Comparison of ENCODE assay signal across 7 mouse cellular contexts in genomic region chr5:77094510-77095491, GRCm38 (mm10). TPM values are rescaled to one million over a fixed set of nuclear protein-coding genes. Genes with fewer than 3 reads are reported as not detected.
A peak's percentile ranks its signal among the peaks of the same experiment; 100 is the strongest.
DNase-seq lines count a peak whose midpoint lies in the region; ATAC-seq and TF ChIP-seq lines count a peak whose summit lies in the region.

No protein-coding gene starts in this region.

- TF ChIP-seq EP300 in heart, adult 2 months (IDR thresholded peaks at IDR 0.05; ENCODE audit: insufficient read depth, low read depth, low read length): 0 out of 2 replicates have a peak, but pooled peaks have one; percentile 6

- peak overlapping the region; percentile 94 for H3K4me2 ChIP-seq in embryonic facial prominence, embryonic 11.5 days (ENCODE audit: low read depth, low read length)
- peak overlapping the region; percentile 99 for H3K4me2 ChIP-seq in limb, embryonic 15.5 days
- peak overlapping the region; percentile 100 for H3K4me2 ChIP-seq in midbrain, embryonic 15.5 days

- peak; percentile 89 to 92 for DNase-seq in adrenal gland, postnatal 36 days
- peak; percentile 61 for DNase-seq in embryonic facial prominence, embryonic 11.5 days (ENCODE audit: low spot score)
- peak; percentile 87 to 89 for DNase-seq in heart, adult 2 months
- DNase-seq in kidney, adult 18-20 months: peak; percentile 67
- peak in 1 of 2 experiments; percentile 68 for DNase-seq in spleen, adult 2 months (ENCODE audit: low read depth in 1 of 2, low spot score in 2 of 2)

- H3K27ac ChIP-seq in embryonic facial prominence, embryonic 11.5 days (replicated peaks; ENCODE audit: low read depth, low read length): no peak overlapping the region
- peak overlapping the region; percentile 79 for H3K27ac ChIP-seq in heart, adult 2 months
- peak overlapping the region; percentile 50 for H3K27ac ChIP-seq in limb, embryonic 15.5 days
- H3K27ac ChIP-seq in midbrain, embryonic 15.5 days: no peak overlapping the region
- peak overlapping the region; percentile 12 for H3K27ac ChIP-seq in spleen, adult 2 months (ENCODE audit: insufficient read depth, low read length)

- under 1% methylated on average over 67 of the region's 69 CpGs for WGBS in embryonic facial prominence, embryonic 11.5 days
- under 1% methylated on average over 69 of the region's 69 CpGs for WGBS in heart, adult 2 months
- WGBS in limb, embryonic 15.5 days: under 1% methylated on average over 69 of the region's 69 CpGs
- under 1% methylated on average over 69 of the region's 69 CpGs for WGBS in midbrain, embryonic 15.5 days
- under 1% methylated on average over 67 of the region's 69 CpGs for WGBS in spleen, adult 2 months

- peak; percentile 68 for ATAC-seq in embryonic facial prominence, embryonic 11.5 days (replicated peaks; ENCODE audit: insufficient number of reproducible peaks, low FRiP score, low TSS enrichment, low read depth)
- peak; percentile 73 for ATAC-seq in limb, embryonic 15.5 days (ENCODE audit: insufficient number of reproducible peaks, low FRiP score, low TSS enrichment, low read depth)
- ATAC-seq in midbrain, embryonic 15.5 days (replicated peaks): peak; percentile 73

- peak; percentile 75 for TF ChIP-seq POLR2A in heart, adult 2 months (IDR thresholded peaks at IDR 0.05; ENCODE audit: insufficient read depth, low read depth, low read length)
- no peak; the same call in 1 of the 2 replicates for TF ChIP-seq POLR2A in spleen, adult 2 months (IDR thresholded peaks at IDR 0.05; ENCODE audit: low read depth, low read length)

- no peak for TF ChIP-seq CTCF in heart, adult 2 months (IDR thresholded peaks at IDR 0.05)
- TF ChIP-seq CTCF in spleen, adult 2 months (IDR thresholded peaks at IDR 0.05; ENCODE audit: extremely low read depth, insufficient read depth, insufficient read length, insufficient replicate concordance): no peak

- peaks cover 2% of the 10 kb centered on the region; the same call in 1 of the 2 replicates for H3K27me3 ChIP-seq in embryonic facial prominence, embryonic 11.5 days (ENCODE audit: control insufficient read depth, insufficient read depth, low read length)
- H3K27me3 ChIP-seq in heart, adult 2 months (ENCODE audit: control insufficient read depth, insufficient read depth, low read length): no peaks in the 10 kb centered on the region
- H3K27me3 ChIP-seq in limb, embryonic 15.5 days: peaks cover 11% of the 10 kb centered on the region; the same call in 1 of the 2 replicates
- peaks cover 44% of the 10 kb centered on the region for H3K27me3 ChIP-seq in midbrain, embryonic 15.5 days (replicated peaks)
- no peaks in the 10 kb centered on the region for H3K27me3 ChIP-seq in spleen, adult 2 months (ENCODE audit: control insufficient read depth, insufficient read depth, low read length)

- no peaks in the 10 kb centered on the region for H3K36me3 ChIP-seq in embryonic facial prominence, embryonic 11.5 days (replicated peaks; ENCODE audit: control insufficient read depth, insufficient read depth, low read depth, low read length)
- H3K36me3 ChIP-seq in heart, adult 2 months (ENCODE audit: control insufficient read depth, insufficient read depth, low read length): peaks cover 14% of the 10 kb centered on the region
- no peaks in the 10 kb centered on the region for H3K36me3 ChIP-seq in limb, embryonic 15.5 days
- no peaks in the 10 kb centered on the region for H3K36me3 ChIP-seq in midbrain, embryonic 15.5 days (replicated peaks)
- no peaks in the 10 kb centered on the region for H3K36me3 ChIP-seq in spleen, adult 2 months (ENCODE audit: control insufficient read depth, insufficient read depth, low read length)

- H3K9me3 ChIP-seq in embryonic facial prominence, embryonic 11.5 days (replicated peaks; ENCODE audit: control insufficient read depth, low read length): no peaks in the 10 kb centered on the region
- H3K9me3 ChIP-seq in limb, embryonic 15.5 days: no peaks in the 10 kb centered on the region
- H3K9me3 ChIP-seq in midbrain, embryonic 15.5 days: no peaks in the 10 kb centered on the region

- intact Hi-C loops in heart, adult 2 months (cut with DNase I): loop anchor here (1.0 to 2.0 kb wide), 3 partner anchors 20 to 60 kb away; partner anchors contain the start of gene Hopx

- H3K4me3 ChIP-seq in embryonic facial prominence, embryonic 11.5 days (ENCODE audit: low read depth, low read length): peak overlapping the region; percentile 54
- peak overlapping the region; percentile 57 for H3K4me3 ChIP-seq in heart, adult 2 months
- peak overlapping the region; percentile 62 for H3K4me3 ChIP-seq in limb, embryonic 15.5 days
- H3K4me3 ChIP-seq in midbrain, embryonic 15.5 days: peak overlapping the region; percentile 57
- H3K4me3 ChIP-seq in spleen, adult 2 months (ENCODE audit: extremely low read depth, insufficient read depth, insufficient read length): peak overlapping the region; percentile 60

- H3K9ac ChIP-seq in embryonic facial prominence, embryonic 11.5 days (replicated peaks; ENCODE audit: low read length): peak overlapping the region; percentile 46
- peak overlapping the region; percentile 71 for H3K9ac ChIP-seq in heart, adult 2 months (ENCODE audit: low read depth, low read length)
- H3K9ac ChIP-seq in limb, embryonic 15.5 days: peak overlapping the region; percentile 66
- peak overlapping the region; percentile 48 for H3K9ac ChIP-seq in midbrain, embryonic 15.5 days

- H3K79me2 ChIP-seq in heart, adult 2 months (replicated peaks; ENCODE audit: control insufficient read depth, insufficient read depth, low read length): no peaks in the 10 kb centered on the region

- H3K4me1 ChIP-seq in embryonic facial prominence, embryonic 11.5 days (ENCODE audit: control insufficient read depth, insufficient read depth, low read length): no peaks in the 10 kb centered on the region
- peaks cover 10% of the 10 kb centered on the region for H3K4me1 ChIP-seq in heart, adult 2 months (ENCODE audit: control insufficient read depth, insufficient read depth, low read length)
- peaks cover 13% of the 10 kb centered on the region; the same call in 1 of the 2 replicates for H3K4me1 ChIP-seq in limb, embryonic 15.5 days
- H3K4me1 ChIP-seq in midbrain, embryonic 15.5 days: peaks cover 14% of the 10 kb centered on the region
- peaks cover 24% of the 10 kb centered on the region for H3K4me1 ChIP-seq in spleen, adult 2 months (ENCODE audit: control insufficient read depth, insufficient read depth, insufficient read length)

RNA-seq across cellular contexts. Expression of gene Hopx, which starts 20.1 kb away (rescaled TPM):
- total RNA-seq in adrenal gland, postnatal 36 days (2021): 1 to 10 TPM; 1.7 to 2.6 TPM
- polyA plus RNA-seq in embryonic facial prominence, embryonic 11.5 days (2014; fragmentation: Nextera tagmentation; extraction: Ambion mirVana): 0.31 TPM in 1 of 2 replicates, not detected in the other
- total RNA-seq in heart, adult 2 months (2021): 100 to 1,000 TPM; 367 to 385 TPM
- polyA plus RNA-seq in heart, adult 2 months (2012; rRNA removed): 284 and 285 TPM in 2 replicates
- 5.5 and 6.0 TPM in 2 replicates for polyA plus RNA-seq in limb, embryonic 15.5 days (2015; fragmentation: Nextera tagmentation; extraction: Ambion mirVana)
- 0.74 and 0.98 TPM in 2 replicates for polyA plus RNA-seq in midbrain, embryonic 15.5 days (2015; fragmentation: Nextera tagmentation; extraction: Ambion mirVana)
- 18.2 and 26.1 TPM in 2 replicates for polyA plus RNA-seq in spleen, adult 2 months (2012; rRNA removed)

Comparison
In these comparisons a context has a peak if more than half of its experiments do, and no peak if none do; other contexts are left out.
1. H3K27ac ChIP-seq: peak in heart, adult 2 months (single experiment), limb, embryonic 15.5 days (single experiment) and spleen, adult 2 months (single experiment); none in embryonic facial prominence, embryonic 11.5 days (single experiment) and midbrain, embryonic 15.5 days (single experiment).
2. RNA of gene Hopx, which starts 20.1 kb away (polyA plus RNA-seq): 284 to 285 TPM in heart, adult 2 months; 18.2 to 26.1 TPM in spleen, adult 2 months, 5.5 to 6.0 TPM in limb, embryonic 15.5 days, 0.74 to 0.98 TPM in midbrain, embryonic 15.5 days and 0.31 TPM in embryonic facial prominence, embryonic 11.5 days; every median in the first group is over 10 times any median in the second.
3. Peak in every context shown above with its lines, with median percentiles within 50 percentile points of each other: ATAC-seq, H3K4me2 ChIP-seq, H3K4me3 ChIP-seq and H3K9ac ChIP-seq.